Mouse (Mus musculus): ENCODE measurements around the gene Il31.

DNA sequence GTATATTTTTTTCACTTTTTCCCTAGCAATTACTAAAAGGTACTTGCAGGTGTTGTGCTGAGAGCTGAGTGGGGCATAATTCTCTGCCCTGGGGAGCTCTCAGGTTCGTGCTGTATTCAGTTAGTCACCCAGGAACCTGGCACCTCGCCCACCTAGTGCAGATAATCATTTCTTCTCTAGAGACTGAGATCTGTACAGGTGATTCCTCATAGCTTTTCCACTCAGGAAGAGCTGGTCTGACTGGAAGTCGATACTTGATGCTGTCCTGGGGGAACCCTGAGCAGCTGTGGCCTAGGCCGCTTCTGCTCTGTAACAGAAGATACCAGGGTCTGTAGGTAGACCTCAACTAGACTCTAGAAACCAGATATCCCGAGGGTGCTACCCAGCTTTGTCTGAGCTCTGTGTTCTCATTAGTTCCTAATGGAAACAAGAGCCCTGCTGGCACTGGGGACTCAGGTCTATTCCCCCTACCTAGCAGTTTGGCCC is 44.4 kb downstream of the Il31 start:
- TF ChIP-seq GATA1 (IDR thresholded peaks at IDR 0.05; ENCODE audit: low read length), result no peak
- TF ChIP-seq TAL1 (IDR thresholded peaks at IDR 0.05; ENCODE audit: low read length), result no peak

Data from erythroblast, embryonic 14.5 days (primary cell).